Mouse (Mus musculus): Measurements from ENCODE around the gene Cd101.

DNA sequence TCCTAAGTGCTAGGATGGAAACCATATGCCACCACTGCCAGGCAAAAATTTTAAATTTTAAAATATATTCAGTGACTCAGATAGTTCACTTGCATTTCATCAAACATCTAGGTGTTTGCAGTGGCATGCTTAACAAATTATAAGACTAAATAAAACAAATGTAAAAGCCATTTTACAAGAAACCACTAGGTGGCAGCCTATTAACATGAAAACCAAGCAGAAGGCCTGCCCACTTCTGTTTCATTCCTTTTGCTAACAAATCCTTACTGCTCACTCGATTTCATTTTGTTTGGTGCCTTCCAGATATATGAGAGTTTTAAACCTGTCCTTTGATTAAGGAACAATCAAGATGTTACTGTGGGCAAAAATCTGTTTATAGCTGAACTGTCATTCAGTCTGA, 55.5 kb downstream of the Cd101 start:
- no peak for TF ChIP-seq POLR2A (IDR thresholded peaks at IDR 0.05; ENCODE audit: control insufficient read depth, extremely low read depth, insufficient read depth, low read length, poor library complexity)
- TF ChIP-seq CTCF (IDR thresholded peaks at IDR 0.05; ENCODE audit: borderline replicate concordance, control insufficient read depth, extremely low read depth, insufficient read depth, low read length, poor library complexity) = no peak
